Mouse (Mus musculus) midbrain, postnatal 0 days (tissue): ENCODE data around the gene Cers1. TPM values are rescaled to one million over a fixed set of nuclear protein-coding genes. Genes with fewer than 3 reads are reported as not detected.
A peak's percentile ranks its signal among the peaks of the same experiment; 100 is the strongest.

Experiments used
- ATAC-seq: fragments of 200-750 bp; cut with Nextera tagmentation; 2 replicates; pipeline ENCODE4 v1.8.0; 2017; ENCODE audit warnings: moderate number of reproducible peaks, mild to moderate bottlenecking, moderate TSS enrichment, moderate library complexity; ENCODE audit not compliant: low FRiP score
- DNase-seq: peaks from one replicate; pipeline ENCODE4 v3.0.0-alpha.2; 2015; ENCODE audit warnings: low spot score
- H3K27ac ChIP-seq: fragments of 300-500 bp; sonication (generic); 2 replicates; pipeline ENCODE4 v1.5.1; 2014; ENCODE audit warnings: low read depth, mild to moderate bottlenecking, low read length, mixed read lengths
- H3K27me3 ChIP-seq: fragments of 300-500 bp; sonication (generic); 2 replicates; pipeline ENCODE4 v1.6.1; 2014; ENCODE audit warnings: low read length, control low read depth, mixed read lengths; ENCODE audit not compliant: insufficient read depth
- H3K36me3 ChIP-seq: fragments of 300-500 bp; sonication (generic); 2 replicates; pipeline ENCODE4 v1.6.1; 2014; ENCODE audit warnings: low read length, control low read depth, mixed read lengths; ENCODE audit not compliant: insufficient read depth
- H3K4me1 ChIP-seq: fragments of 300-500 bp; sonication (generic); 2 replicates; pipeline ENCODE4 v1.6.1; 2014; ENCODE audit warnings: mild to moderate bottlenecking, control low read depth, antibody characterized with exemption, low read length, mixed read lengths; ENCODE audit not compliant: insufficient read depth
- H3K4me2 ChIP-seq: fragments of 300-500 bp; sonication (generic); 2 replicates; pipeline ENCODE4 v1.6.1; 2014; ENCODE audit warnings: low read depth, mild to moderate bottlenecking, low read length, mixed read lengths; ENCODE audit not compliant: poor library complexity, severe bottlenecking
- H3K4me3 ChIP-seq: fragments of 300-500 bp; sonication (generic); 2 replicates; pipeline ENCODE4 v1.5.1; 2014; ENCODE audit warnings: low read depth, mild to moderate bottlenecking, low read length, moderate library complexity
- H3K9ac ChIP-seq: fragments of 300-500 bp; sonication (generic); replicated peaks from 2 replicates; pipeline ENCODE4 v1.6.1; 2014; ENCODE audit warnings: mild to moderate bottlenecking, low read length, moderate library complexity, mixed read lengths; ENCODE audit not compliant: poor library complexity, severe bottlenecking
- H3K9me3 ChIP-seq: fragments of 300-500 bp; sonication (generic); 2 replicates; pipeline ENCODE4 v1.6.1; 2016; ENCODE audit warnings: low read length, control low read depth
- CTCF ChIP-seq: IDR thresholded peaks from 2 replicates; pipeline ENCODE4 v1.5.1; 2016; ENCODE audit warnings: antibody characterized with exemption, mild to moderate bottlenecking
- WGBS: fragments of 180-500 bp; shearing (Covaris S2); extraction: QIAGEN DNeasy Blood & Tissue Kit; methylation state at CpG from one replicate; pipeline ENCODE4 v1.1.7; 2014; 5-methylcytosine and 5-hydroxymethylcytosine counted together
- polyA plus RNA-seq: library from polyadenylated mRNA; unstranded; fragments of >200 nt; fragmentation: Nextera tagmentation; extraction: Ambion mirVana; gene quantifications from 2 replicates; pipeline ENCODE4 v1.2.1, GENCODE M21; 2015
- total RNA-seq: library from RNA; depleted of rRNA; stranded (reverse); fragments of >200 nt; gene quantifications from 2 replicates; pipeline ENCODE4 v1.2.3, GENCODE M21; 2014

Gene Cers1
- total and polyA plus RNA-seq, 2 experiments from 2014 or later: 47.9 to 86.5 TPM

GRCm38 (mm10) chr8:70317872-70318271 is 2.3 kb downstream of the Cers1 start:
- H3K4me3 ChIP-seq: peak overlapping the region; percentile 62; the same call in 1 of the 2 replicates
- H3K27me3 ChIP-seq: no peaks in the 10 kb centered on the region
- H3K9me3 ChIP-seq: no peaks in the 10 kb centered on the region
- WGBS: 82% methylated on average over 5 of the region's 5 CpGs
- ATAC-seq (no peak), DNase-seq (no peak)
- peak overlapping the region; percentile 92 for H3K27ac ChIP-seq
- 0 out of 2 replicates have a peak, but pooled peaks cover 5% of the 10 kb centered on the region for H3K4me1 ChIP-seq
- H3K9ac ChIP-seq: no peak overlapping the region
- no peak for TF ChIP-seq CTCF
- H3K36me3 ChIP-seq: peaks cover 34% of the 10 kb centered on the region
- H3K4me2 ChIP-seq: peak overlapping the region; percentile 91

GRCm38 (mm10) chr8:70323716-70324115 is 8.1 kb downstream of the Cers1 start:
- TF ChIP-seq CTCF: no peak
- 94% methylated on average over 3 of the region's 3 CpGs for WGBS
- Histone ChIP-seq H3K4me2 (no peak overlapping the region), H3K4me3 (no peak overlapping the region), H3K9me3 (no peaks in the 10 kb centered on the region), H3K27ac (no peak overlapping the region), H3K4me1 (no peaks in the 10 kb centered on the region), H3K36me3 (peaks cover 54% of the 10 kb centered on the region), H3K9ac (no peak overlapping the region), H3K27me3 (no peaks in the 10 kb centered on the region)
- no peak for ATAC-seq
- DNase-seq: no peak

GRCm38 (mm10) chr8:70327512-70327911 is 11.9 kb downstream of the Cers1 start:
- H3K4me3 ChIP-seq: no peak overlapping the region
- no peak for ATAC-seq
- no peak for TF ChIP-seq CTCF
- no peak overlapping the region for H3K27ac ChIP-seq
- H3K4me2 ChIP-seq: no peak overlapping the region
- WGBS: 93% methylated on average over 6 of the region's 6 CpGs
- DNase-seq: no peak
- H3K9me3 ChIP-seq: no peaks in the 10 kb centered on the region
- no peaks in the 10 kb centered on the region for H3K27me3 ChIP-seq
- 0 out of 2 replicates have a peak, but pooled peaks cover 3% of the 10 kb centered on the region for H3K4me1 ChIP-seq
- H3K36me3 ChIP-seq: peaks cover 51% of the 10 kb centered on the region
- H3K9ac ChIP-seq: no peak overlapping the region

- ATAC-seq (no peak), DNase-seq (no peak)
- H3K4me3 ChIP-seq: no peak within 1 kb of the TSS
- no peaks in the 10 kb centered on the region for H3K9me3 ChIP-seq
- WGBS: 35% methylated on average over 14 of the region's 14 CpGs
- no peak for TF ChIP-seq CTCF
- 0 out of 2 replicates have a peak, but pooled peaks cover 3% of the 10 kb centered on the region for H3K4me1 ChIP-seq
- no peaks in the 10 kb centered on the region for H3K27me3 ChIP-seq
- no peak within 1 kb of the TSS for H3K9ac ChIP-seq
- no peak within 1 kb of the TSS for H3K4me2 ChIP-seq
- peaks cover 57% of the 10 kb centered on the region for H3K36me3 ChIP-seq
- no peak within 1 kb of the TSS; the same call in 1 of the 2 replicates for H3K27ac ChIP-seq
These were observed 13.7 kb downstream of the Cers1 start, which contains the start of gene Gdf1 for GRCm38 (mm10) chr8:70329124-70329834. Gene Gdf1 (plus strand): TSS chr8:70329817.

- H3K4me1 ChIP-seq: 0 out of 2 replicates have a peak, but pooled peaks cover 3% of the 10 kb centered on the region
- peaks cover 57% of the 10 kb centered on the region for H3K36me3 ChIP-seq
- H3K4me3 ChIP-seq: no peak overlapping the region
- no peak overlapping the region for H3K9ac ChIP-seq
- no peaks in the 10 kb centered on the region for H3K9me3 ChIP-seq
- no peak for TF ChIP-seq CTCF
- 16% methylated on average over 43 of the region's 45 CpGs for WGBS
- no peak overlapping the region for H3K4me2 ChIP-seq
- no peaks in the 10 kb centered on the region for H3K27me3 ChIP-seq
- no peak overlapping the region; the same call in 1 of the 2 replicates for H3K27ac ChIP-seq
- DNase-seq (no peak), ATAC-seq (peak; percentile 6; the same call in 1 of the 2 replicates)
These were observed 14.5 kb downstream of the Cers1 start for GRCm38 (mm10) chr8:70329835-70330740.
